Mouse (Mus musculus): Measurements from ENCODE around the gene Stk4.

DNA sequence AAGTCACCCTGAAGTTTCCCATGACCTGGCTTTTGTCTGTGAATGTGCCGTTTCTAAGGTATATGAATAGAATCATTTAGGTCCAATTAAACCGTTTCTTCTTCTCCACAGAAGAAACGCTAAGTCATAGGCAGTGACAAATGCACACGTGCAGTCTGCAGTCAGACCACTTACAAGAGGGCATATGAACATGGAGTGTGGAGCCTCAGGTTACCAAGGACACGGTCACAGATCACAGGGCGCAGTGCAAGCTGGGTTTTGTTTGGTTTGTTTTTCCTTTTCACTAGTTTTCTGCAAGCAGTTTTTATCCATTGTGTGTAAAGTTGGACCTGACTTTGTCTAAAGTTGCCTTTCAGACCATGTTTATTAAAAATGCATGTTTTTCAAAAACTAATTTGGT lies 73.9 kb downstream of the Stk4 start:
- TF ChIP-seq CTCF (IDR thresholded peaks at IDR 0.05; ENCODE audit: low read depth, low read length), result no peak
- TF ChIP-seq POLR2A (IDR thresholded peaks at IDR 0.05; ENCODE audit: borderline replicate concordance, low read depth, low read length), result no peak
